Mouse (Mus musculus): ENCODE data around the gene Exosc2. TPM values are rescaled to one million over a fixed set of nuclear protein-coding genes. Genes with fewer than 3 reads are reported as not detected.

Gene Exosc2
- total and polyA plus RNA-seq, 3 experiments: 26.2 to 68.8 (median 62.5) TPM

GRCm38 (mm10) chr2:31641929-31642328 is 28.6 kb upstream of the Exosc2 start:
- ATAC-seq (ENCODE audit: extremely low read depth, insufficient number of reproducible peaks, low FRiP score, poor library complexity, severe bottlenecking): no peak
- no peak for DNase-seq (ENCODE audit: low spot score)
- TF ChIP-seq GATA1 (IDR thresholded peaks at IDR 0.05; ENCODE audit: borderline replicate concordance, low read length): no peak
- no peak for TF ChIP-seq POLR2AphosphoS5 (IDR thresholded peaks at IDR 0.05; ENCODE audit: insufficient replicate concordance, low read depth, low read length)
- no peak for TF ChIP-seq TAL1 (conservative IDR thresholded peaks at IDR 0.05; ENCODE audit: low read depth, low read length)
- no peak for TF ChIP-seq GATA2 (IDR thresholded peaks at IDR 0.05; ENCODE audit: borderline replicate concordance, low read depth, low read length)
- TF ChIP-seq CTCF (IDR thresholded peaks at IDR 0.05; ENCODE audit: low read depth, low read length): no peak

GRCm38 (mm10) chr2:31653971-31654853 is 16.3 kb upstream of the Exosc2 start:
- H3K27me3 ChIP-seq (ENCODE audit: insufficient read depth, low read length): peaks cover 50% of the 10 kb centered on the region
- H3K36me3 ChIP-seq (replicated peaks): no peaks in the 10 kb centered on the region
- no peaks in the 10 kb centered on the region for H3K4me1 ChIP-seq (ENCODE audit: insufficient read depth, low read depth, low read length)
- DNase-seq (ENCODE audit: low spot score) (no peak), ATAC-seq (ENCODE audit: extremely low read depth, insufficient number of reproducible peaks, low FRiP score, poor library complexity, severe bottlenecking) (no peak)
- TF ChIP-seq GATA1 (IDR thresholded peaks at IDR 0.05; ENCODE audit: borderline replicate concordance, low read length): no peak
- TF ChIP-seq GATA2 (IDR thresholded peaks at IDR 0.05; ENCODE audit: borderline replicate concordance, low read depth, low read length): no peak
- TF ChIP-seq TAL1 (conservative IDR thresholded peaks at IDR 0.05; ENCODE audit: low read depth, low read length): no peak
- TF ChIP-seq POLR2AphosphoS5 (IDR thresholded peaks at IDR 0.05; ENCODE audit: insufficient replicate concordance, low read depth, low read length): no peak
- TF ChIP-seq CTCF (IDR thresholded peaks at IDR 0.05; ENCODE audit: low read depth, low read length): no peak
- no peak overlapping the region for H3K4me3 ChIP-seq (ENCODE audit: low read depth, low read length)
- peaks cover 11% of the 10 kb centered on the region; the same call in 1 of the 2 replicates for H3K9me3 ChIP-seq (replicated peaks)

More at GRCm38 (mm10) chr2:31641929-31642328, 28.6 kb upstream of the Exosc2 start:
- Histone ChIP-seq H3K9me3 (replicated peaks) (0 out of 2 replicates have a peak, but pooled peaks cover 3% of the 10 kb centered on the region), H3K4me3 (ENCODE audit: low read depth, low read length) (no peak overlapping the region), H3K4me1 (ENCODE audit: insufficient read depth, low read depth, low read length) (no peaks in the 10 kb centered on the region), H3K27me3 (ENCODE audit: insufficient read depth, low read length) (peaks cover 68% of the 10 kb centered on the region), H3K36me3 (replicated peaks) (no peaks in the 10 kb centered on the region)

DNA sequence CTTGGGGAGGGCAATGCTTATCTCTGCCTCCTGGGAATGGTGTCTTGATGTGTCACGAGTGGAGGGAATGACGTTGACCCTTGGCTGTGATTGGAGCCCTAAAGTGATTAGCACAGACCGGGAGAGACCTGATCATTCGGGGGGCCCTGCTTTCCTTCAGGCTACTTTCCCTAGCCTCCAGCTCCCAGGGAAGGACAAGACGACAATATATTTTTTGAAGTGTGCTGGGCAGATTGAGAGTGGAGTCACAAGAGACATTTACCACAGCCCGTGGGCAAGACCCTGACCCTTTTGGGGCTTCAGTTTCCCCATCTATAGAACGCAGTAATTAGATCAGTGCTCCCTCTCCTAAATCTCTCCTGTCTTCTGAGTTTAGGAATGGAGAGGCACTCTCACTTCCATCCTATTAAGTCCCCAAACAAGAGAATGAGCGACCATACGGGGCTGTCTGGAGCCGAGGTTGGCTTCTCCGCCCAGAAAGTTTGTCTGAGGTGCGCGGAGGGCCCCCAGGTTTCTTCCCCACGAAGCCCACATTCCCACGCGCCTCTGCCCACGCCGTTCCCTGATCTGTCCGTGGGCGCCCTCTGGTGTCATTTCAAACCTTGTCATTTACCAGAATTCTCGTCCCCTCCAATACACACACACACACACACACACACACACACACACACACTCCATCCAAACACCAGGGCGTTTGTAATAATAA is 15.5 kb upstream of the Exosc2 start:
- H3K4me3 ChIP-seq (ENCODE audit: low read depth, low read length): no peak overlapping the region
- no peaks in the 10 kb centered on the region for H3K4me1 ChIP-seq (ENCODE audit: insufficient read depth, low read depth, low read length)
- ATAC-seq (ENCODE audit: extremely low read depth, insufficient number of reproducible peaks, low FRiP score, poor library complexity, severe bottlenecking) (no peak), DNase-seq (ENCODE audit: low spot score) (no peak)
- TF ChIP-seq GATA1 (IDR thresholded peaks at IDR 0.05; ENCODE audit: borderline replicate concordance, low read length): no peak
- TF ChIP-seq TAL1 (conservative IDR thresholded peaks at IDR 0.05; ENCODE audit: low read depth, low read length): no peak
- no peak for TF ChIP-seq CTCF (IDR thresholded peaks at IDR 0.05; ENCODE audit: low read depth, low read length)
- TF ChIP-seq GATA2 (IDR thresholded peaks at IDR 0.05; ENCODE audit: borderline replicate concordance, low read depth, low read length): no peak
- TF ChIP-seq POLR2AphosphoS5 (IDR thresholded peaks at IDR 0.05; ENCODE audit: insufficient replicate concordance, low read depth, low read length): no peak
- peaks cover 47% of the 10 kb centered on the region for H3K27me3 ChIP-seq (ENCODE audit: insufficient read depth, low read length)
- H3K9me3 ChIP-seq (replicated peaks): peaks cover 12% of the 10 kb centered on the region; the same call in 1 of the 2 replicates
- no peaks in the 10 kb centered on the region for H3K36me3 ChIP-seq (replicated peaks)

DNA sequence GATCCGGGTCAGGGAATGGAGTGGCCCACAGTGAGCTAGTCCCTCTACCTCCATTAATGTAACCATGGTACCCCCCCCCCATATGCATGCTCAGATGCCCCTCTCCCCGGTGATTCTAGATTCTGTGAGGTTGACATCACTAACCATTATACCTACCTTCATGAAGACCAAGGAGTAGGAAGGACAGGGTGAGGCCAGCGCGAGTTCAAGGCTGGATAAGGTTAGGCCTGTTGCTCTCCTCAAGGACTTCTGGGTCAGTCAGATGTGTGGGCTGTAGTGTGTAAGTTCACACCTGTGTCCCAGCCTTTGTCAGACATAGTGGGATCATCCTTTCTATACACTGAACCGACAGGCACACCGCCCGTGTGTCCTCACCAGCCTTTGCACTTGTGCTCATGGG is 14.1 kb upstream of the Exosc2 start:
- H3K27me3 ChIP-seq (ENCODE audit: insufficient read depth, low read length): peaks cover 41% of the 10 kb centered on the region
- DNase-seq (ENCODE audit: low spot score): no peak
- no peaks in the 10 kb centered on the region for H3K4me1 ChIP-seq (ENCODE audit: insufficient read depth, low read depth, low read length)
- H3K36me3 ChIP-seq (replicated peaks): no peaks in the 10 kb centered on the region
- ATAC-seq (ENCODE audit: extremely low read depth, insufficient number of reproducible peaks, low FRiP score, poor library complexity, severe bottlenecking): no peak
- TF ChIP-seq GATA1 (IDR thresholded peaks at IDR 0.05; ENCODE audit: borderline replicate concordance, low read length) (no peak), POLR2AphosphoS5 (IDR thresholded peaks at IDR 0.05; ENCODE audit: insufficient replicate concordance, low read depth, low read length) (no peak), GATA2 (IDR thresholded peaks at IDR 0.05; ENCODE audit: borderline replicate concordance, low read depth, low read length) (no peak), CTCF (IDR thresholded peaks at IDR 0.05; ENCODE audit: low read depth, low read length) (no peak), TAL1 (conservative IDR thresholded peaks at IDR 0.05; ENCODE audit: low read depth, low read length) (no peak)
- no peak overlapping the region for H3K4me3 ChIP-seq (ENCODE audit: low read depth, low read length)
- peaks cover 12% of the 10 kb centered on the region; the same call in 1 of the 2 replicates for H3K9me3 ChIP-seq (replicated peaks)

- TF ChIP-seq TAL1 (conservative IDR thresholded peaks at IDR 0.05; ENCODE audit: low read depth, low read length) (no peak), CTCF (IDR thresholded peaks at IDR 0.05; ENCODE audit: low read depth, low read length) (no peak), POLR2AphosphoS5 (IDR thresholded peaks at IDR 0.05; ENCODE audit: insufficient replicate concordance, low read depth, low read length) (no peak), GATA2 (IDR thresholded peaks at IDR 0.05; ENCODE audit: borderline replicate concordance, low read depth, low read length) (no peak), GATA1 (IDR thresholded peaks at IDR 0.05; ENCODE audit: borderline replicate concordance, low read length) (no peak)
- ATAC-seq (ENCODE audit: extremely low read depth, insufficient number of reproducible peaks, low FRiP score, poor library complexity, severe bottlenecking) (no peak), DNase-seq (ENCODE audit: low spot score) (no peak)
- Histone ChIP-seq H3K27me3 (ENCODE audit: insufficient read depth, low read length) (peaks cover 25% of the 10 kb centered on the region), H3K4me1 (ENCODE audit: insufficient read depth, low read depth, low read length) (no peaks in the 10 kb centered on the region; the same call in 1 of the 2 replicates), H3K4me3 (ENCODE audit: low read depth, low read length) (no peak overlapping the region), H3K9me3 (replicated peaks) (peaks cover 8% of the 10 kb centered on the region; the same call in 1 of the 2 replicates), H3K36me3 (replicated peaks) (no peaks in the 10 kb centered on the region)
Measured at GRCm38 (mm10) chr2:31662939-31663803, 7.3 kb upstream of the Exosc2 start.

Data from G1E (cell line).